Mouse (Mus musculus): ENCODE data around the gene Hivep2. TPM values are rescaled to one million over a fixed set of nuclear protein-coding genes. Genes with fewer than 3 reads are reported as not detected.

Hivep2 gene
- 10 to 100 TPM; 20.2 to 20.7 TPM for polyA plus RNA-seq (2017; shearing (Covaris generic))

DNA sequence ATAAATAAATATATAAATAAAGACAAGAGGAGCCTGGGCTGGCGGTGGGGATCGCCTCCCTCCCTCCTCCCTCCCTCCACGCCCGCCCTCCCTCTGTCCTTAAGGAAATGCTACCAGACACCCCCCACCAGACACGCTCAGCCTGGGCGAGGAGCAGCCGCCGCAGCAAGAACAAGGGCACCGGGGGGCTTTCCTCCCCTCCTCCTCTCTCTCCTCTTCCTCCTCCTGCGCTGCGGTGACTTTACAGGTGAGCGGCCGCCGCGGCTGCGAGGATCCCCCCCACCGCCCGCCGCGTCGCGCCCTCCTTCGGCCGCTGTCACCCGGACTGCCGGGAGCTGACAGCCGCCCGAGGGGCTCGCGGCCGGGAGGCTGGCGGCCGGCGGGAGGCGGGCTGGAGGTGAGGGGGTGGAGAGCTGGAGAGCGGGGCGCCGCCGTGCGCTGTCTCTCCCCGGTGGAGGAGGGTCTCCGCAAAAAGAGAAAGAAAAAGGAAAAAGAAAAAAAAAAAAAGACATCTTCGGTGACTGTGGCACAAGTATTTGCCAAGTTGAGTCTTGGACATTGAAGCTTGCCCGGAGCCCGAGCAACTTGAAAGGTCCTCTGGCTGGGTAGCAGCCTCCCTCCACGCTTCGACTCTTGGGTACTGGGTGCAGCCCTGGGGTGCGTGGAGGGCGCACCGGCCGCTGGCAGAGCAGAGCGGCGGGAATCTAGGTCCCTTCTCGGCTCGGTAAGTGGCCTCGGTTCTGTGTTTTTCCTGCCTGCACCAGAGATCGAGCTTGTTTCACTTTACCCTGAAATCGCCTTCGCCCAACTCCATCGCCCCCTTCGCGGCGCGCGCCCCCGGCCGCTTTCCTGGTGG is at the start of gene Hivep2:
Gene Hivep2 (plus strand): TSS at position 102 of the 856 bp plus-strand sequence.
- peak; percentile 5 for ATAC-seq

DNA sequence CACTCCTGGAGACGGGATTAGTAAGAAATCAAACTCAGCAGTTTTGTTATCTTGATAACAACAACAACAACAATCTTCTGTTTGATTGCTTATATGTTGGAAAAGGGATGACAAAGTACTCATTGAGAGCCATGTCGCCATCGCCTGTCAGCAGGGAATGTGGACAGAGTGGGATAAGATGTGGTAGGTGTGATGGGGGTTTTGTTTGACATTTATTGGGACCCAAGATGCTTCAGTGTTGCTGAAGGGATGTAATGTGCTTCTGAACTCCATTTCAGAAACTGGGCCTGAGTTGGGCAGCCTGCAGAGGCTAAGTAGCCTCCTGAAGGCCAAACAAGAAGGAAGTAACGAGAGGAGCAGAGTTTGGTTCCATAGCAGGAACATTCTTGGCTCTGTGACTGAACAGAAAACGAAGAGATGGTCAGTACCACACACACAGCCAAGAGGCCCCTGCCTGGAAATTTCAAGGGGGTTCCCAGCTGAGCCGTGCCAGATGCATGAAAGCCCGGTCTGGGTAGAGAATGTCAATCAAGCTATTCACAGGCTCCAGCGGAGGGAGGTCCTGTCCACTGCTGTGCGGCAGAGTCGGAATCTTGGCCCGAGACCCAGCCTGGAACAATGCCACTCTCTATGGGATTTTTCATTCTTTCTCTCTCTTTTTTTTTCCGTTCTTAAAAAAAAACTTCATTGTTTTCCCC is 49.1 kb upstream of the Hivep2 start:
- ATAC-seq, result no peak

DNA sequence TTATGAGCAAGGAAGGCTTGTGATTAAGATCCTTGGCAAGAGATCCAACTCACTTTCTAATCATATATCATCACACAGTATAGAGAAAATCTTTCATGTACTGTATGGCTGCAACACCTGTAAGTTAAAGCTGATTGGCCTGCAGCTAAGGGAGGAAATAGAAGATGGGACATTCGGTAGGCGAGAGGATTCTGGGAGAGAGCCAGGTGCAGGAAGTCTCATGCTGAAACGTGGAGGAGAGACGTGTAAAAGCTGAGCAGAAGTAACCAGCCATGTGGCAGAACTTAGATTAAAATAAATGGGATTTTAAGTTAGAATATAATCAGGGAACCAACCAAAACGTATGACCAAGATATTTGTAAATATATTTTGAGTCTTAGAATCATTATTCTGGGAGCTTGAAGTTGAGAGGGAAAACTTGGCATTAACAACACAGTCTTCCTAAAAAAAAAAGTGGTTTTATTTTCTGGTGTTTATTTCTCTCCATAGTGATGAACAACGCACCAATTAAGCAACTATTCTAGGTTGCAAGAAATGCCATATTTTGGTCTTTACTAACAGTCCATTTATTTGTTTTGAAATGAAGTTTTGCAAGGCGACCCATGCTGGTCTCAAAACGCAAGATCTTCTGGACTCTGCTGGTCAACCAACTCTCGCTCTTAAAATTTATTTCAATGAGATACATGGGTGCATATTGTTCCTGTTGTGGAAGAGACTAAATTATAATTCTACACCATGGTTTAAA is 44.1 kb upstream of the Hivep2 start:
- ATAC-seq, result no peak

DNA sequence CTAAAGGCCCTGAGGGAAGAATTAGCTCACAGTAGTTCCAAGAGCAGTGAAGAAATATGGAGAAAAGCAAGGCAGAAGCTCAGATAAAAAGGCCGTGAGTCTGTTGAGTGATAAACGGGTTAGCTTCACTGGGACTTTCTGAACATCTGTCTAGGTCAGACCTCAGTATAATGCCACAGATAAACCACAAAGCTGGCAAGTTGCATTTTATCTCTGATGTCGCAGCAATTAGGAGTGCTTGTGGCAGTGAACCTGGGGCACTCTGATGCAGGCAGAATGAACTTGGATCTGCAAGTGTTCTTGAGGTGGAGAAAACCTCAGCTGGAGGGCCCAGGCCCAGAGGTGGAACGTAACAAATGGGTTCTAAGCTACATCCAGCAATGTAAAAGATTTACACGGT is 36.6 kb upstream of the Hivep2 start:
- ATAC-seq, result no peak

DNA sequence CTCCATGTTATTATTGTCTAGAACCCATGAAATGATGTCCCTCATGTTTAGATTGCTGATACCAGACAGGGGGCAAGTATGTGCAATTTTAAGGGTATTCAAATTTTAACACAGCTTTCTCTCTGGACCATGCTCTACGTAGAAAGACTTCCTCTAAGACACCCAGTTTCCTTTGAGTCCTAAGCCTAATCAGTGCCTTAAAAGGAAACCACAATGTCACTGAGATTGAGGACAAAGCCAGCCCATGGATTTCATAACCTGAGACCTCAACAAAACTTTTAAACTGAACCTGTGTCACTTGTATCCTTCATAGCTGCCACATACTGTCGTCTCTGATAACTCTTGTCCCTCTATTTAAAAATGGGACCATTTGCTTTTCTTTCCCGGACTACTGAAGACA is 33.7 kb upstream of the Hivep2 start:
- ATAC-seq, result no peak

DNA sequence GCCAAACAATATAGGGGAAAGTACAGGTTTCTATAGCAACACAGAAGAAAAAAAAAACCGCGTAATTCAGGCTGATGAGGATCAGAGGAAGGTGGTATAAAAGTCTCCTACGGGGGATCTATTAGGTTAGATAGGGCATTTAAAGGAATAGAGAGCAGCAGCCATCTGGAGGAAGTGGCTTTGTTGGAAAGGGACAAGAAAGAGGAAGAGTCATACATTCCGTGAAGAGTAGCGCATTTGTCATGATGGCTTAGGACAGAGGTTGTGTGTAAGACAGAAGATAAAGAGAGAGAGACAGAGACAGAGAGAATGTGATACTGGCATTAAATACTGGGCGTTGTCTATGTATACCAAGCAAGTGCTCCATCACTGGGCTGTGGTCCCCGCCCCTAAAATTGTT is 32.6 kb upstream of the Hivep2 start:
- no peak for ATAC-seq

DNA sequence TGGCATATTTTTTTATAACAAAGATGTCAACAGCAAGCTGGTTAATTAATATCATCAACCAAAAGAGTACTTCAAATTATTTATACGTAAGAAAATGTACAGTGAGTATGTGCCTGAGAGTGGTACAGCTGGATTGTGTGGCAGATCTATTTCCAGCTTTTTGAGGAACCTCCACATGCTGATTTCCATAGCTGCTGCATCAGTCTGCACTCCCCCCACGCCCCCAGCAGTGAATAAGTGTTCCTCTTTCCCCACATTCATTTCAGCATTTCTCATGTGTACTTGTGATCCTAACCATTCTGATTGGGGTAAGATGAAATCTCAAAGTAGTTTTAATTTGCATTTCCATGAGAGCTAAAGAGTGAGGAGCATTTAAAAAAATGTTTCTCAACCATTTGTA is 30.2 kb upstream of the Hivep2 start:
- ATAC-seq, result no peak

DNA sequence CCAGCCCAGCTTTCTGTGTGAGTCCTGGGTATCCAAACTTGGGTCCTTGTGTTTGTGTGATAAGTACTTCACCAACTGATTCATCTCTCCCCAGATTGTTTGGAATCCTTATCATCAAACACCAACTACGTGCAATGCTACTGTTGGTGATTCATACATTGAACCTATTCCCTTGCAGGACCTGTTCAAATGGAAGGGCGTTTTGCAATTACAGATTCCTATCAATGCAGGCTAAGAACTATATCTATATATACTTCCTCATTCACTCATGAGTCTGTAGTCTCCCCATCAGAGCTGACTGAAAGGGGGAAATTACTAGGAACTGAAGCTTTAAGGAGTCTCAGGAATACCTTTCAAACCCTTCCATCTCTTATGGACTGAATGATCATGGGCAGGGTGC is 24.5 kb upstream of the Hivep2 start:
- no peak for ATAC-seq

DNA sequence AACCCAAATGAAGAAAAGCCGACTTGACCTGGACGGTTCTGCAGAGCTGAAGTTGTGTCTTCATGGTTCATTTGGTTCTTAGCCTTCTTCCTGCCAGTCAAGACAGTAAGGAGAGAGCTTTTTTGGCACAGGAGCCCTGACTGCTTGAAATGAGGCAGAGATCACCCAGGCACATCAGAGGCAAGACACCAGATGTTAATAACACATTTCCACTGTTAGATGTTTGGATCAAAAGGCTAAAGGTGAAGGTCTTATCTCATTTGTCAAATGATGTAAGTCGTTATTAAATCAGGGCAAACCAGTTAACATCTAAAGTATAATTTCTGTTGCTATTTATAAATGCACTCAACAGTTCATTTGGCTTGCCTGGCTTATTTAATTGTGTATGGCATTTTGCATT is 22.2 kb upstream of the Hivep2 start:
- no peak for ATAC-seq

DNA sequence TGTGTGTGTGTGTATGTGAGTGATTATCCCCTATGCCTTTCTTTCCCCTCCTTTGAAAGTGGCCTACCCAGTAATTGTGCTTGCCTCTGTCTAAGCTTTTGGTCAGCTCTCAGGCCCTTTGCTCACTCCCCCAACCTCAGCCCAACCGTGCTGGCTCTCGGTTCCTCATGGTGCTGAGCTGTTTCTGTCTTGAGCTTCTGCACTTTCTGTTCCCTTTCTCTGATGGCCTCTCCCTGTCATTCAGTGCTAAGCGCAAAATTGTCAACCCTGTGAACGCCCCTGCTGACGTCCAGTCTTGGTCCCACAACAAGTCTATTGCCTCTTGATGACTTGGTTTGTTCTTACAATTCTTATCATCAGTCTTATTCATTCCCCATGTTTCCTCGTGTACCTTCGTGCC is 19.4 kb upstream of the Hivep2 start:
- no peak for ATAC-seq

DNA sequence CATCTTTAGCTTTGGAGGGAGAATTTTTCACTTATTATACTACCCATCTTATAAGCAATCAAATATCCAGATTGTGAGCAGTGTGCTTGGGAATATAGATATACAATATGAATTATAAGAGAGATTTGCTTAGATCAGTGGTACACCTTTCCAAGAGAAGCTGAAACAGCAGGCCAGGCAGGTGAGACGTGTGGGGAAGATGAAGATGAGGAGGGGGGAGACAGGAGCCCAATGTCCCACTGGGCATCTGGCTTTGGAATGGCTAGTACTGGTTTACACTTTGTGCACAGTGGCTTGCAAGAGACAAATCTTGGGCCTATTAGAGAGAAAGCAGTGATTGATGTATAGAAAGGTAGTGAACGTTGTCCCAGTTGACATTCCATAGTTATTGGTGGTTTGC is 2.9 kb upstream of the Hivep2 start:
- ATAC-seq, result no peak

DNA sequence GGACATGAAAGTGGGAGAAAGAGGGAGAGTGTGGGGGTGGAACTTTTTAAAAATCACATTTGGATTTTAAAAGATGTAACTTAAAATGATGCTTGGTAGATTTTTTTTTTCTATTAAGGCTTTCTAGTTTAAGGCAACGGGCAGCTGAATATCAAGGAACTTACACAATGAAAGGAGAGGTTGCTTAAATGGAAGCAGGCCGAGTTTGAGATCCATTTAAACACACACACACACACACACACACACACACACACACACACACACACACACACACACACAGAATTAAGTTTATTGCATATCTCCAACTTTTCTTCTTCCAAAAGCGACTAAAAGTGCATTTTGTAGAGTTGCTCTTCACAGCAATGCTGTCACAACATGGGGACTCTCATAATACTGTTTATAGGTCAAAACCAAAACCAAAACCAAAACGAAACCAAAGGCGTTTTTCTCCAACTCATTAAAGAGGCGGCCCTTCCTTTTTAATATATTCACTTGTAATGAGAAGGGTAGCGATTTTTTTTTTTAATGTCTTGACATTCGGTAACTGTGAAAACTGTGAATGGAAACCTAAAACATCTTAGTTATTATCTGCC is 1.9 kb upstream of the Hivep2 start:
- no peak for ATAC-seq

DNA sequence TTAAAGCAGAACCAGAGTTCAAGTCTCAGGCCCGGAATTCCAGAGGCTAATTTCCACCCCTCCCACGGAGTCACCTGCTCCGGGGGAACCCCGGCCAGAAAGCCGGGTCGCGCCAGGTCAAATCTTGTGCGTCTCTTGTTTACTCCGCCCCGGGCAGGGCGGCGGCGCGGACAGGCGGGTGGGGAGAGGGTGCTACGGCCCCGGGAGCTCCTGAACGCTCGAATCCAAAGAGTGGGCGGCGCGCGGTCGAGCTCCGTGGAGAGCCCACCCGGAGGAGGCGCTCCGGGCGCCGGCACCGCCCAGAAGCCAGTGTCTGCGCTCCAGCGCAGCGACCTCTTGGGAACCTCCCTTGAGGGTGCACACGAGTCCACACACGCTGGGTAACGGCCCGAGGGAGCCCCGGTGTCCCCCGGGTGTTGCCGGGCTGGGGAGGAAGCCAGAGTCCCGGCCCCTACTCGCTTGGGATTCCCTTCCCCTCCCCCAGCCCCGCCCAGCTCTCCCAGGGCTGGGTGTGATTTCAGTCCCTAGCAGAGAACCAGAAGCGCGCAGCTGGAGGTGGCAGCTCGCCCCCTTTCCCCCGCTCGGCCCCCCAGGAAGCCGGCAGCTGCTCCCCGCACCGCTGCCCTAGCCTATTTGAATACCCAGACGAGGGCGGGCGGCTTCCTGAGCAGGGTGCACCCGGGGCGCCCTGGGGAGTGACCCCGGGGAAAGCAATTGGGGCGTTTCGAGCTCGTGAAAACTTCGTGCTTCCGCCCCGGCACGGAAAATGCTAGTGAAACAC is 1.2 kb upstream of the Hivep2 start:
- ATAC-seq, result peak; percentile 42

DNA sequence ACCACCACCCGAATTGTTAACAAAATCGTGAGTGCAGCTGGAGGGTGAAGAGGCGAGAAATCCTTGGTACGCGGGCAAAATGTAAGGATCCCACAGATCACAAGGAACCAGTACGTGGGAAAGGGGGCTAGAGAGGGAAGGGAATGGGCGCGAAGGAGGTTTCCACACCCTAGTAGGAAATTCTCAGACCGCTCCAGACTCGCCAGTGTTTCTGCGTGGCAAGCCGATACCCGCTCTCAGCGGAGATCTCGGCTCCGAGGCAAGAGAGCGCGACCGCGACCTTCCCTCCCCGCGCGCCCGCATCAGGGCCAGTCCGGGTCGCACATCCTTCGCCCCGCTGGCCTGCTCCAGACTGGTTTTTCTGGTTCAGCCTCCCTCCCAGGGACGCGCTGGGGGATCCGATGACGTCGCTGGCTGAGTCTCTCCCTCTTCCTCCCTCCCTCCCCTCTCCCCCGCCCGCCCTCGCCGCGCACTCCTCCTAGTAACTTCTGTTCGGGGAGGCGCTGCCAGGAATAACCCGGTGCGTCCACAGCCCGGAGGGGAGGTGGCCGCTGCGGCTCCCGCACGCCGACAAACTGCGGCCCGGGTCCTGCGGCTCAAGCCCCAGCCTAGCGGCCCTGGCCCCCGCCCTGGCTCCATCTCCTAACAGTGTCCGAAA is 430 bp upstream of the Hivep2 start:
- peak; percentile 18 for ATAC-seq

DNA sequence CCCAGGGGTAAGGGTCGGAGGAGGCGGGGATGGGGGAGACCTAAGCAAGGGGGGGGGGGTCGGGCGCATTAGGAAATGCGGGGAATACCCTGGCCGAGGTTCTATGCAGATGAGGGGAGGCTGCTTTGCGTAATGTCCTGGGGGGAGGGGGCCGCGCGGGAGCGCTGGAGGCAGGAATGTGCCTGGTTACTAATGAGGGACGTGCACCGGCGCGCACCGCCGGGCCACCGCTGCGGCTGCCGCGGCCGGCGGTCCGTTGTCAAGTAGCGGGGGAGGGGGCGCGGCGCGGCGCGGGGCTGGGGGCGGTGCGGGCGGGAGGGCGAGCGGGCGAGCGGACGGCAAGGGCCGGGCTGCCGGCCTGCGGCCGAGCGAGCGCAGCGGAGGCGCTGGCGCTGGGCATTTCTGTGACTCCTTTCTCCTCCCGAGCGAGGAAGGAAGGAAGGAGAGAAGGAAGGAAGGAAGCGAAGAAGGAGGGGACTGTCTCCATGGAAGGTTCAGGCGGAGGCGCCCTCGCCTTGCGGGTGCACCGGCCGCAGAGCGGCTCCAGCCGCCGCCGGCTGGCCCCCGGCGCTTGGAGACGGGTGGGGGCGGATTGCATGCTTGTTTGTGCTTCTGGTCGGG is 1.1 kb downstream of the Hivep2 start:
- peak; percentile 17 for ATAC-seq

DNA sequence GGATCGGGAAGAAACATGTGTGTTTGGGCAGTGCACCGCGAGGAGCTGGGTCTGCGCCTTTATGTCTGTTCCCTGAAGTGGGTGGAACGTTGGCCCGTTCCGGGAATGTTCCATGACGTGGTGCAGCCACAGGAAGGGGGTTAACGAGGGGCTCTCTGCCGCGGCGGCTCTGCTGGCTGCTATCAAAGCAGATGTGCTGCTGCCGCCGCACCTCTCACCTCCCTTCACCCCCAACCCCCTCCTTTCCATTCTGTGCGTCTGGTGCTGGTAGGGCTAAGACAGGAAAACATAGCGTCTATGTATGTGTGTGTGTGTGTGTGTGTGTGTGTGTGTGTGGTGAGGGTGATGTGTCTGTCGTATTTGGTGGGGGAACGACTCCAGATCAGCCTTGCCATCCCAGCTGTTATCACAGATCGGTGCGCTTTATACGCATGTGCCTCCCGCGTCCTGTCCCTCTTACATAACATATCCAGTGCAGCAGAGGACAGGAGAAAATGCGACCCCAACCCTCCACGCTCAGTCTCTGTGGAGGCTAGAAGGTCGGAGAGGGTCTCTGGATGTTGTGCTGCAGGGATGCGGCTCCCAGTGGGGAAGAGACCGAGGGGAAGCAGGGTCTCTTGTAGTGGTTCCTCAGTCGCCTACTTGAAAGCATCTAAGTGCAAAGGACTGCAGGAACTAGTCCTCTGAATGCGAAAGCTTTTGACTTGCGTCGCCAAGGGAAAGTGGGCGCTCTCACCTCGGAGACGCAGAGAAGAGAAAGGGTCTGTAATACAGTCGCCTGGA is 1.8 kb downstream of the Hivep2 start:
- peak; percentile 50 for ATAC-seq

DNA sequence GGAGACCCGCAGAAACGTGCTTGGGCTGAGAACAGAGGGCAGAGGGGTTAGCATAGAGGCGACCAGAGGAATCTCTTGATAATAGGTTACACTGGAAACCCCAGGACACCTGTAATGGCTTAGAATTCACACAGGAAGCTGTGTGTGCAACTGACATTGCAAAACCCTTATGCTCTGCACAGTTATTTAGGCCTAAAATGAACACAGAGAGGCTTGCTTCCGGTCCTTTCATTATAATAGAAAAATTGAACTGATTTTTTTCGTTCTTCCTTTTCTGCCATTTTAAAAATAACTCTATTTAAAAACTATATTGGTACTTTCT is 2.3 kb downstream of the Hivep2 start:
- peak; percentile 31 for ATAC-seq

DNA sequence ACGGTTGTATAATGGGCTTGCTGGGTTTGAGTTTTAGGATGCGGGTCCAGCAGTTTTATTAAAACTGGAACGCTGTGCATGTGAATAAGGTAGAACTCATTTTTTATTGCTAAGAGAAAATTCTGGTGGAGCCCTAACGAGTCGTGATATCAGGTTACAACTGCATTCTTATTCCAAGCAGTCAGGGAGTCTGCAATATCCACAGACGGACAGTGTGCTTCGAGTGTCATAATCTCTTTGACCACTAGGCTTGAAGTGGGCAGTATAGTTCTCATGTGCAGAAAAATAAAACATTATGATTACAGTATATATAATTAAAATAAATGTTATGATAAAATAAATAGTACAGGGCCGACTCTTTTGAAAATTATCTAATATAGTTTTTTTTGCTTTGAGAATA is 3.1 kb downstream of the Hivep2 start:
- no peak for ATAC-seq

DNA sequence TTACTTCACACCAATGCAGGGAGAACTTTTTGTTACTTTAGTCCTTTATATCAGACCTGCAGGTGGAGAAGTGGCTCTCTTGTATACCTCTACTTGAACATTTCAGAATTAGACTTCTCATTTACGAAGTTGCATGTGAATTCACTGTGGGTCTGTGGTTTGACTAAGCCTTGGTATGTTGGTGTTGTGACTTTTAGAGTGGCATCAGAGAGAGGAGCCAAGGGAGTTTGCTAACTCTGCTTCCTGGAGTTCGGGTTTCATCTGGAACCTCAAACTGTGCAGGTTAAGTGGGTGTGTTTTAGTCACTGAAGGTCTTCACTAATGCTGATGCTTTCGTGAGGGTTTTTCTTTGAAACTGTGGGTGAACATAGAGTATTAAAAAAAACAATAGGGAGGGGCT is 4.4 kb downstream of the Hivep2 start:
- ATAC-seq, result no peak

DNA sequence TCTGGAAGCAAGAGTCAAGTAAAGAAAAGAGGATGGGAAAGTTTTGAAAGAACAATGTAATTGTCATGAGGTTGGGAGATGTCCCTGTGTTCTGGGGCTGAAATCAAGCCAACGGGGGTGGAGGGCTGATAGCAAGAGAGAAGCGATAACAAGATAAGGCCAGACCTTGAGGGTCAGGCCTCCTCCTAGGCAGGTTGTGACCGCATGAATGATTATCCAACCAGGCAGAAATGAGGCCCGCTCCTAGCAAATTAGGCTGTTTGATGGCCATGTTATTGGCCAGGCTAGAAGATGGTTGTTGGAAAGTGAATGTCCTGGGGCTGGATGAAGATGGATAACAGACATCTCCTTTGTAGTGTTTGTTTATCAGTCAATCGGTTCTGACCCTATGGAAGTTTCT is 5.4 kb downstream of the Hivep2 start:
- no peak for ATAC-seq

Measured in CD4-positive, CD25-positive, alpha-beta regulatory T cell, adult 4 months (primary cell).